Mouse (Mus musculus) myocyte (in vitro differentiated cells): ENCODE results near the gene Nmrk2. TPM values are rescaled to one million over a fixed set of nuclear protein-coding genes. Genes with fewer than 3 reads are reported as not detected.

ENCODE experiments used
- polyA plus RNA-seq: library from polyadenylated mRNA; unstranded; fragments of >200 nt; fragmentation: generic; extraction: Trizol; gene quantifications from one replicate; pipeline ENCODE4 v1.2.1, GENCODE M21; 2012; ENCODE audit warnings: missing spikeins

Nmrk2 gene
- polyA plus RNA-seq, 1 experiment = 52.3 TPM

Other genes with a start within 250 kb of the Nmrk2 start
- gene Gng7, start 187.1 kb downstream of the Nmrk2 start, polyA plus RNA-seq = 0.47 TPM
- gene Diras1, start 176.4 kb downstream of the Nmrk2 start, polyA plus RNA-seq = 0.42 TPM
- 21.8 TPM for gene Slc39a3, start 164.6 kb downstream of the Nmrk2 start, polyA plus RNA-seq
- 192 TPM for gene Sgta, start 141.9 kb downstream of the Nmrk2 start, polyA plus RNA-seq
- gene Thop1, start 132.0 kb downstream of the Nmrk2 start, polyA plus RNA-seq = 139 TPM
- gene Creb3l3, start 103.2 kb downstream of the Nmrk2 start, polyA plus RNA-seq = 0.14 TPM
- 126 TPM for gene Map2k2, start 96.1 kb downstream of the Nmrk2 start, polyA plus RNA-seq
- gene Zbtb7a, start 66.8 kb downstream of the Nmrk2 start, polyA plus RNA-seq = 26.1 TPM
- 43.2 TPM for gene Pias4, start 34.1 kb downstream of the Nmrk2 start, polyA plus RNA-seq
- 3,891 TPM for gene Eef2, start 25.4 kb downstream of the Nmrk2 start, polyA plus RNA-seq
- gene Dapk3, start 19.0 kb downstream of the Nmrk2 start, polyA plus RNA-seq = 120 TPM
- gene 4930442H23Rik, start 18.2 kb downstream of the Nmrk2 start, polyA plus RNA-seq = 0.12 TPM
- 0.11 TPM for gene Atcay, start 28.8 kb upstream of the Nmrk2 start, polyA plus RNA-seq
- gene Zfr2, start 31.1 kb upstream of the Nmrk2 start, polyA plus RNA-seq = 2.3 TPM
- 0.67 TPM for gene Matk, start 50.9 kb upstream of the Nmrk2 start, polyA plus RNA-seq
- 167 TPM for gene Mrpl54, start 64.9 kb upstream of the Nmrk2 start, polyA plus RNA-seq
- gene Apba3, start 64.9 kb upstream of the Nmrk2 start, polyA plus RNA-seq = 166 TPM
- gene Tjp3, start 89.5 kb upstream of the Nmrk2 start, polyA plus RNA-seq = 0.17 TPM
- gene Pip5k1c, start 90.9 kb upstream of the Nmrk2 start, polyA plus RNA-seq = 23.3 TPM
- 31.3 TPM for gene Cactin, start 119.1 kb upstream of the Nmrk2 start, polyA plus RNA-seq
- gene Tbxa2r, start 126.7 kb upstream of the Nmrk2 start, polyA plus RNA-seq = 0.16 TPM
- 0.10 TPM for gene Gipc3, start 141.2 kb upstream of the Nmrk2 start, polyA plus RNA-seq
- gene Hmg20b, start 148.4 kb upstream of the Nmrk2 start, polyA plus RNA-seq = 80.2 TPM
- 21.7 TPM for gene Mfsd12, start 155.4 kb upstream of the Nmrk2 start, polyA plus RNA-seq
- 0.92 TPM for gene 4930404N11Rik, start 163.8 kb upstream of the Nmrk2 start, polyA plus RNA-seq
- 42.0 TPM for gene Fzr1, start 176.5 kb upstream of the Nmrk2 start, polyA plus RNA-seq
- gene Dohh, start 182.4 kb upstream of the Nmrk2 start, polyA plus RNA-seq = 103 TPM
- 1.7 TPM for gene Gm48551, start 182.4 kb upstream of the Nmrk2 start, polyA plus RNA-seq
- 0.73 TPM for gene Gm48552, start 187.0 kb upstream of the Nmrk2 start, polyA plus RNA-seq
- 0.30 TPM for gene Smim24, start 191.0 kb upstream of the Nmrk2 start, polyA plus RNA-seq